Mouse (Mus musculus) E14TG2a.4 (cell line): ENCODE results near the gene Spats2l.

ENCODE experiments used
- H3K27me3 ChIP-seq: 2 replicates; pipeline ENCODE4 v1.6.1; 2014; ENCODE audit warnings: low read length, control low read depth; ENCODE audit not compliant: insufficient read depth
- H3K36me3 ChIP-seq: 2 replicates; pipeline ENCODE4 v1.6.1; 2014; ENCODE audit warnings: low read length, control low read depth; ENCODE audit not compliant: insufficient read depth
- H3K4me1 ChIP-seq: replicated peaks from 2 replicates; pipeline ENCODE4 v1.6.1; 2014; ENCODE audit warnings: low read depth, low read length, control low read depth
- H3K4me3 ChIP-seq: replicated peaks from 2 replicates; pipeline ENCODE4 v1.5.1; 2014; ENCODE audit warnings: mild to moderate bottlenecking, low read length
- H3K9me3 ChIP-seq: 2 replicates; pipeline ENCODE4 v1.6.1; 2014; ENCODE audit warnings: low read length, control low read depth
- CTCF ChIP-seq: conservative IDR thresholded peaks from 2 replicates; pipeline ENCODE4 v1.5.1; 2014; ENCODE audit warnings: low read length
- NANOG ChIP-seq: IDR thresholded peaks from 2 replicates; pipeline ENCODE4 v1.6.1; 2014; ENCODE audit warnings: borderline replicate concordance, low read length, mixed read lengths
- POU5F1 ChIP-seq: IDR thresholded peaks from 2 replicates; pipeline ENCODE4 v1.6.1; 2014; ENCODE audit warnings: low read length, borderline replicate concordance

Spats2l gene

DNA sequence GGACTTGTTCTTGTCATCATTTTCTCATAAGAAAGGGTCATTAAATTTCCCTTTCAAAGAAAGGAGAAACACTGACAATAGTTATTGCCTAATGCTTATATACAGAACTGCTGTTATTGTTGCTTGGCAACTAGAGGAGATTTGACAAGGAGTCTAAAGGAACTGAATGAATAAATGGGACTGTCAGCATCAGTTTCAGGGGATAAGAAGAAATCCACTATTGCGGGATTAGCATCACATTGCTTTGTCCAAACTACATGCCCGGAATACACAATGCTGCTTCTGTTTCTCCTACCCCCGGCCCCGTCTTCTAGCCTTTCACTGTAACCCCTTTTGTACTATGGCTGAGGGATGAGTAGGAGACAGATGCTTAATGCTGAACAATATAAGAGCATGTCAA, 88.1 kb downstream of the Spats2l start:
- Histone ChIP-seq H3K27me3 (no peaks in the 10 kb centered on the region), H3K4me3 (no peak overlapping the region), H3K4me1 (peaks cover 4% of the 10 kb centered on the region), H3K9me3 (no peaks in the 10 kb centered on the region), H3K36me3 (no peaks in the 10 kb centered on the region)
- no peak for TF ChIP-seq NANOG
- no peak for TF ChIP-seq POU5F1
- no peak for TF ChIP-seq CTCF

DNA sequence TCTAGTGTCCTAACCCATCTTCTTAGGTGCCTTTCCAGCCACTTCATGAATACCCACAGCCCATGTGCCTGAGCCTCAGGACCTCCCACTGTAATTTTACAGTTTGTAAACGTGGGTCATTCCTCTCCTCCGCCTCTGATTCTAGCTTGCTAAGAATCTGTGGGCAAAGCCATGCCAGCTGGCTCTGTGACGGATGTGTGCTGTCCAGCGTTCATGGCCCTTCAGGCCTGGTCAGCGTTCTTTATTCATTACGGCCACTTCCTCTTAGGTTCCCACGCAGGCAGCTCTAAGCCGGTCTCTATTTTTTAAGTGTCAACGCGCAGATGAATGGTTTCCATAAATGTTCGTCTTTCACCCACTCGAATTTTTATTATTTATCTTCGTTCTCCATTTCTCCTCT, 94.7 kb downstream of the Spats2l start:
- no peaks in the 10 kb centered on the region for H3K4me1 ChIP-seq
- TF ChIP-seq NANOG, result no peak
- no peak for TF ChIP-seq CTCF
- TF ChIP-seq POU5F1, result no peak
- no peaks in the 10 kb centered on the region for H3K9me3 ChIP-seq
- H3K4me3 ChIP-seq, result no peak overlapping the region
- no peaks in the 10 kb centered on the region for H3K36me3 ChIP-seq
- H3K27me3 ChIP-seq, result no peaks in the 10 kb centered on the region; the same call in 1 of the 2 replicates

- H3K9me3 ChIP-seq, result no peaks in the 10 kb centered on the region
- H3K4me1 ChIP-seq, result no peaks in the 10 kb centered on the region
- no peaks in the 10 kb centered on the region for H3K36me3 ChIP-seq
- no peak overlapping the region for H3K4me3 ChIP-seq
- no peaks in the 10 kb centered on the region; the same call in 1 of the 2 replicates for H3K27me3 ChIP-seq
- TF ChIP-seq NANOG (no peak), CTCF (no peak), POU5F1 (no peak)
Observed at GRCm38 (mm10) chr1:57872006-57872405, 98.0 kb downstream of the Spats2l start.

- Histone ChIP-seq H3K36me3 (no peaks in the 10 kb centered on the region), H3K4me1 (no peaks in the 10 kb centered on the region), H3K4me3 (no peak overlapping the region), H3K27me3 (no peaks in the 10 kb centered on the region; the same call in 1 of the 2 replicates), H3K9me3 (no peaks in the 10 kb centered on the region)
- TF ChIP-seq CTCF (no peak), NANOG (no peak), POU5F1 (no peak)
Observed at GRCm38 (mm10) chr1:57873996-57874395, 100.0 kb downstream of the Spats2l start.

DNA sequence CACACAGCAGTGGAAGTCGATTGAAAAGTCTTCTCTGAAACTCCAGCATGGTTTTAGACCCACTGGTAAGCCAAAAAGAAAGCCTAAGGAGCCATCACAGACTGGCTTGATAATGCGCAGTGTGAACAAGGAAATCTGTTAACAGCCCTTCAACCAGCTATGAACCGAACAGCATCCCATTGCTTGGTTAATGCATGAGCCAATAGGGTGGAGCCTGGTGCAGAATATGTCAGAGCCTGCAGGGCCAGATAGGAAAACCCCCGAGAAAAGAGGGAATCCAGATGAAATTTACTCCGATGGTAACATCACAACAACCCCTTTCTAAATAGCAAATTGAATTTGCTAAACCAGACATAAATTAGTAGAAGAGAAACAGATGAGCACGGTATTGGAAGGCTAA, 101.1 kb downstream of the Spats2l start:
- Histone ChIP-seq H3K27me3 (no peaks in the 10 kb centered on the region; the same call in 1 of the 2 replicates), H3K36me3 (no peaks in the 10 kb centered on the region), H3K4me1 (no peaks in the 10 kb centered on the region), H3K9me3 (no peaks in the 10 kb centered on the region), H3K4me3 (no peak overlapping the region)
- no peak for TF ChIP-seq CTCF
- no peak for TF ChIP-seq POU5F1
- no peak for TF ChIP-seq NANOG

DNA sequence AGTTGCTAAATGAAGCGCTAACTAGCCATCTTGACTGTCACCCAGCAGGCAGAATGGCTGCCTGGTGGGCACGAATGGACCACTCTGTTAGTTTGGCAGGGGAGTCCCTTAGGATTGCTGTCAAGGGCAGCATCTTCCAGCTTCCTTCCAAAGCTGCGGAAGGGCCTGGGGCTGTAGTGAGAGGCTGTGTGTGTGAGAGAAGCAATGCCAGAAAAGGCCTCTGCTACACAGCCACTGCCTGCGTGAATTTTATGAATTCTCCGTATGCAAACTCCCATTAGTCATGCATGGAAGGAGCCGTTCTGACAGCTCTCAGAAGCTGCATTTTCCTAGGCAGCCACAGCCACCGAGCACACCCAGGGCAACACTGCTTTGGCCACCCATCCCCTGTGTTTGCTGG, 101.5 kb downstream of the Spats2l start:
- TF ChIP-seq NANOG, result no peak
- no peak for TF ChIP-seq CTCF
- TF ChIP-seq POU5F1, result no peak
- H3K4me1 ChIP-seq, result no peaks in the 10 kb centered on the region
- no peak overlapping the region for H3K4me3 ChIP-seq
- H3K9me3 ChIP-seq, result no peaks in the 10 kb centered on the region
- H3K36me3 ChIP-seq, result no peaks in the 10 kb centered on the region
- H3K27me3 ChIP-seq, result no peaks in the 10 kb centered on the region; the same call in 1 of the 2 replicates

DNA sequence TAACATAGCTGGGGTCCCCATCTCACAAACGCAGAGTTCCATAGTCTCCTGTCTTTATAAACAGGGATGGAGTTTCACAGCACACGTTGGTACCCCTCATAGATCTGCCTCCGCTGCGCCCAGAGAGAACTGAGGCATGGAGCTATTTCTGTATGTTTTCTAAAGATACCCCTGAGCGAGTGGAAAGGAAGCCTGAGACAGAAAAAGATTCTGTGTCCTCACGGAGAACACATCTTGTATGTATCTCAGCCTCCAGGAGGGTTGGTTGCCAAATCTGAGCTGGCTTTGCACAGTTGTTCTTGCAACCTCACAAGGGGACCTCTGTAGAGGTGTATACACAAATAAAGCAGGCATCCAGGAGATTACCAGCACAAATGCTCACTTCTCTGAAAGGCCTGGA, 105.0 kb downstream of the Spats2l start:
- TF ChIP-seq NANOG (no peak), POU5F1 (no peak), CTCF (no peak)
- no peaks in the 10 kb centered on the region for H3K27me3 ChIP-seq
- no peaks in the 10 kb centered on the region for H3K4me1 ChIP-seq
- no peak overlapping the region for H3K4me3 ChIP-seq
- H3K36me3 ChIP-seq, result no peaks in the 10 kb centered on the region
- no peaks in the 10 kb centered on the region for H3K9me3 ChIP-seq

DNA sequence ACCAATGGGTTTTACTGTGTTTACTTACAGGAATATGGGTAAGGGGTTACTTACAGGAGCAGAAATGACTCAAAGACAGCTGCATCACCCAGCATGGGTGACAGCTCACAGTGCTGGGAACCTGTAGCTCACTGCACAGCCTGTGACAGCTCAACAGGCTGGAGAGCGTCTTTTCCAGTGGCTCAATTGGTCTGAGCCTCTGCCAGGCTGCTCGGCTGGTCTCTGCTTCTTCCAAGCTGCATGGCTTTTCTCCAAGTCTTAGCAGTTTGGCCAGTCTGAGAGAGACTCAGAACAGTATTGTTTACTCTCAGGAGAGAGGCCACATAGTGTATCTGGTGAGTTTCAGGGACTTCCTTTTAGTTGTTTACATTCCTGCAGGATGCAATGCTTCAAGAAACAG, 110.9 kb downstream of the Spats2l start:
- Histone ChIP-seq H3K9me3 (no peaks in the 10 kb centered on the region), H3K27me3 (no peaks in the 10 kb centered on the region), H3K4me3 (no peak overlapping the region), H3K4me1 (peaks cover 4% of the 10 kb centered on the region; the same call in 1 of the 2 replicates), H3K36me3 (no peaks in the 10 kb centered on the region)
- TF ChIP-seq POU5F1, result no peak
- TF ChIP-seq NANOG, result no peak
- TF ChIP-seq CTCF, result no peak

DNA sequence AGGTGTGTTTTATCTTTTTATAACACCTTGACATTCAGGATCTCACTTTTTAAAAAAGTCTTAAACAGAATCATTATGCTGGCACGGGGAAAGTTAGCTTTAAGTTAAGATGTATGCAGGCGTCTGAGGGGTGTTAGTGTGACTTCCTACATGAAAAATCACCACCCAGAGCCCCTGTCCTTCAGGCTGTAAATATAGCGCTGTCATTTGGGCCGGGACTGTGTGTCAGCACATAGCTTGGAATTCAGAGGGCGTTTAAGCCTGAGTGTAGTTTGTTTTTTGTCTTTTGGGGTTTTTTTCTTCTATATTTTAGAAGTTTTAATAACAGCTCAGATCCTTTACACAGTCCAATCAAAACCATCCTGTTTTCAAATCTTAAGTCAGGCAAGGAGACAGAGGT, 115.8 kb downstream of the Spats2l start:
- no peak overlapping the region for H3K4me3 ChIP-seq
- no peak for TF ChIP-seq CTCF
- TF ChIP-seq NANOG, result no peak
- TF ChIP-seq POU5F1, result no peak
- peaks cover 18% of the 10 kb centered on the region for H3K4me1 ChIP-seq
- no peaks in the 10 kb centered on the region for H3K9me3 ChIP-seq
- no peaks in the 10 kb centered on the region for H3K27me3 ChIP-seq
- H3K36me3 ChIP-seq, result no peaks in the 10 kb centered on the region
